Mouse (Mus musculus): ENCODE data around the gene Dlst. TPM values are rescaled to one million over a fixed set of nuclear protein-coding genes. Genes with fewer than 3 reads are reported as not detected.

Dlst gene
- polyA plus RNA-seq (2014; fragmentation: Illumina TruSeq; extraction: RNeasy Lipid Tissue Mini Kit (QIAGEN cat#74804); ENCODE audit: low read depth, low replicate concordance) = 505 TPM

DNA sequence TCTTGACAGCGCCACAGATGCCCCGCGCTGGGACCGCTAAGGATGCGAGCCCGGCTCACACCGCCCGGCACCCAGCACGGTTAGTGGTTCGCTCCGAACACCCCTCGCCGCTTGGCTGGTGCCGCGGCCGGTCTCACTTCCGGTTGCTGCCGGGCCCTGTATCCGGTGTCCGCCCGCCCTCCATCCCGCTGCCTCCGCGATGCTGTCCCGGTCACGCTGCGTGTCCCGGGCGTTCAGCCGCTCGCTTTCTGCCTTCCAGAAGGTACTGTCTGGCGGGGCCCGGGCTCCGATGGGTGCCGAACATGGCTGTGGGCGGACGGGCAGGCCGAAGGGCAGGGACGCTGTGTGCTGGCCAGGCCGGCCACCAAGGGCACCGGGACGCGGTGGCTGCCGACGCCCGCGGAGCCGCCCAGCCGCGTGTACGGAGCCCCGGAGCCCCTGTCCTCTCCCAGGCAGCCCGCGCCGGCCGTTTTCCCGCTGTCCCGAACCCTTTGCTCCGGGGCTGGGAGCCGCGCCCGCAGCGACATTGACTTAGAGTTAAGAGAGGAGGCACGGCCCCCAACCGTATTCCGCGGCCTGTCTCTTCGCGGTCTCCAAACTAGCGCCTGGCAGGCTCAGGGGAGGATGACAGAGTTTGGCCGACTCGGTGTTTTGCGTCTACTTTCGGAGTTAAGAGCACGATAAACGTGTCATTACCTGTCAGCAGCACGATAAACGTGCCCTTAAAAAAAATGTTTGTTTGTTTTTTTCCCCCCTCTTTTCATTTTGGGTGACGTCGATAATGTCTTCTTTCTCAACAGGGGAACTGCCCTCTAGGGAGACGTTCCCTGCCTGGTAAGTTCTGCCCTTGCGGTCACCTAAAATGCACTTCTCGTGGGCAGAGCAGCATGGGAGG, at the start of gene Dlst, which contains the start of gene Prox2:
Gene Dlst, plus strand, starts transcription at position 136 of the 895 bp plus-strand sequence.
Gene Prox2, minus strand, starts transcription at position 62 of the 895 bp plus-strand sequence.

GRCm38 (mm10) chr12:85151002-85151774, 40.6 kb downstream of the Dlst start, which contains the start of gene Rps6kl1:
Gene Rps6kl1, minus strand, starts transcription at chr12:85151264.

DNA sequence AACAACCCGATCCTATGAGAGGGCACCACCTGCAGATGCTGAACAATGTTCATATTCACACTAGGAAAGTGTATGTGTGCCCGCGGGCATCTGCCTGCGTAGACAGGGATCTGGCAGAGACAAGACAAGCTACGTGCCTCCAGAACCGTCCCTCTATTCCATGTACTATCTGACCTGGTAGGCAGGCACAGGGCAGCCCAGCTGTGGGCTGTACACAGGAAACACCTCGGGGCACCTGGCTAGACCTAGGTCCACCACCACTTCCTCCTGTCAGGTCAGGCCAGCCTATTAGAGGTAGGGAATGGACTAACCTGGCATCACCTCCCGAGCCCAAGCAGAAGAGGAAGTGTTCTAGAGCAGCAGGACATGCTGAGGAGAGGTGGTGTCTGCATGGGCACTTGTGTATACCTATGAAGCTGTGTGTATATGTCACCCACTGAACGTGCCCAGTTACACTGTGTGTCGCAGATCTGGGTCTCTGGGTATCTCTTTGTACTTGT, 67.2 kb downstream of the Dlst start, which contains the start of gene Pgf:
Gene Pgf, minus strand, starts transcription at position 51 of the 500 bp plus-strand sequence.

Other genes starting within 250 kb of the Dlst start
- gene Ltbp2, start 234.3 kb upstream of the Dlst start, polyA plus RNA-seq (2014; fragmentation: Illumina TruSeq; extraction: RNeasy Lipid Tissue Mini Kit (QIAGEN cat#74804); ENCODE audit: low read depth, low replicate concordance) = 3.1 TPM
- 53.0 TPM for gene Fcf1, start 139.9 kb upstream of the Dlst start, polyA plus RNA-seq (2014; fragmentation: Illumina TruSeq; extraction: RNeasy Lipid Tissue Mini Kit (QIAGEN cat#74804); ENCODE audit: low read depth, low replicate concordance)
- 31.0 TPM for gene Arel1, start 139.9 kb upstream of the Dlst start, polyA plus RNA-seq (2014; fragmentation: Illumina TruSeq; extraction: RNeasy Lipid Tissue Mini Kit (QIAGEN cat#74804); ENCODE audit: low read depth, low replicate concordance)
- gene Ylpm1, start 114.5 kb upstream of the Dlst start, polyA plus RNA-seq (2014; fragmentation: Illumina TruSeq; extraction: RNeasy Lipid Tissue Mini Kit (QIAGEN cat#74804); ENCODE audit: low read depth, low replicate concordance) = 23.5 TPM
- 2.2 TPM for gene Prox2, start 74 bp upstream of the Dlst start, polyA plus RNA-seq (2014; fragmentation: Illumina TruSeq; extraction: RNeasy Lipid Tissue Mini Kit (QIAGEN cat#74804); ENCODE audit: low read depth, low replicate concordance)
- gene Rps6kl1, start 40.4 kb downstream of the Dlst start, polyA plus RNA-seq (2014; fragmentation: Illumina TruSeq; extraction: RNeasy Lipid Tissue Mini Kit (QIAGEN cat#74804); ENCODE audit: low read depth, low replicate concordance) = 1.9 TPM
- gene Pgf, start 67.0 kb downstream of the Dlst start, polyA plus RNA-seq (2014; fragmentation: Illumina TruSeq; extraction: RNeasy Lipid Tissue Mini Kit (QIAGEN cat#74804); ENCODE audit: low read depth, low replicate concordance) = 5.2 TPM
- gene Eif2b2, start 108.6 kb downstream of the Dlst start, polyA plus RNA-seq (2014; fragmentation: Illumina TruSeq; extraction: RNeasy Lipid Tissue Mini Kit (QIAGEN cat#74804); ENCODE audit: low read depth, low replicate concordance) = 33.5 TPM
- gene Mlh3, start 159.8 kb downstream of the Dlst start, polyA plus RNA-seq (2014; fragmentation: Illumina TruSeq; extraction: RNeasy Lipid Tissue Mini Kit (QIAGEN cat#74804); ENCODE audit: low read depth, low replicate concordance) = 9.8 TPM
- gene Acyp1, start 177.6 kb downstream of the Dlst start, polyA plus RNA-seq (2014; fragmentation: Illumina TruSeq; extraction: RNeasy Lipid Tissue Mini Kit (QIAGEN cat#74804); ENCODE audit: low read depth, low replicate concordance) = 37.1 TPM
- 1.8 TPM for gene Zc2hc1c, start 177.8 kb downstream of the Dlst start, polyA plus RNA-seq (2014; fragmentation: Illumina TruSeq; extraction: RNeasy Lipid Tissue Mini Kit (QIAGEN cat#74804); ENCODE audit: low read depth, low replicate concordance)
- 88.3 TPM for gene Nek9, start 228.5 kb downstream of the Dlst start, polyA plus RNA-seq (2014; fragmentation: Illumina TruSeq; extraction: RNeasy Lipid Tissue Mini Kit (QIAGEN cat#74804); ENCODE audit: low read depth, low replicate concordance)

Data from heart, adult 10 weeks (tissue).